Mouse (Mus musculus): ENCODE data around the gene Man1a2. TPM values are rescaled to one million over a fixed set of nuclear protein-coding genes. Genes with fewer than 3 reads are reported as not detected.

Man1a2 gene
- polyA plus RNA-seq, 1 experiment from 2014 or later: 43.0 TPM

Other genes with a start within 250 kb of the Man1a2 start
- gene Tent5c, start 196.2 kb downstream of the Man1a2 start, polyA plus RNA-seq (2015; fragmentation: Nextera tagmentation; extraction: Ambion mirVana): 4.0 and 4.1 TPM in 2 replicates
- gene Vtcn1, start 140.0 kb upstream of the Man1a2 start, polyA plus RNA-seq (2015; fragmentation: Nextera tagmentation; extraction: Ambion mirVana): not detected in 2 replicates
- 8.5 and 9.3 TPM in 2 replicates for gene Trim45, start 236.7 kb upstream of the Man1a2 start, polyA plus RNA-seq (2015; fragmentation: Nextera tagmentation; extraction: Ambion mirVana)

All from midbrain, embryonic 15.5 days (tissue).